Mouse (Mus musculus) c-Kit-negative CD71-positive TER-119-positive erythroid progenitor cells, embryonic 14.5 days (primary cell): Measurements from ENCODE around the gene Zfp367.

Experiments
- DNase-seq: peaks from one replicate; pipeline ENCODE4 v3.0.0-alpha.2; 2013; ENCODE audit warnings: low read depth, low spot score

The Zfp367 gene

GRCm38 (mm10) chr13:64153083-64153682 is at the start of gene Zfp367:
TSS of gene Zfp367 (minus strand) at chr13:64153202.
- DNase-seq = peak; percentile 93

DNA sequence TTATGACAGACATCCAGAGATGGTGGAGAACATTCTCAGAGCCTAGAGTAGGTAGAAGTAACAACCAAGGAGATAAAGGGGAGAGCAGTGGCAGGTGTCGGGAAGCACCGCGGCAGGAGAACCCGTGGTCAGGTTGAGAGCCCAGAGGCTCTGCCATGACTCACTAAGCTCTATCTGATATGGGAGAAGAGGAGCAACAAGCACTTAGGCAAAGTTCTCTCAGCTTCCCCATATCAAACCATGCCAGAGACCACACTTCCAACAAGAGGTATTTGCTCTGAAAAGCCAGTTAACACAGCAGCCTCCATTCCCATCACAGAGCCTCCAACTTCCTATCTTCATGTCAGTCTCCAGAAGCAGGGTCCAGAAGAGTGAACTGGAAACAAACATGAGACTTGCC is 47.9 kb upstream of the Zfp367 start:
- DNase-seq = no peak

DNA sequence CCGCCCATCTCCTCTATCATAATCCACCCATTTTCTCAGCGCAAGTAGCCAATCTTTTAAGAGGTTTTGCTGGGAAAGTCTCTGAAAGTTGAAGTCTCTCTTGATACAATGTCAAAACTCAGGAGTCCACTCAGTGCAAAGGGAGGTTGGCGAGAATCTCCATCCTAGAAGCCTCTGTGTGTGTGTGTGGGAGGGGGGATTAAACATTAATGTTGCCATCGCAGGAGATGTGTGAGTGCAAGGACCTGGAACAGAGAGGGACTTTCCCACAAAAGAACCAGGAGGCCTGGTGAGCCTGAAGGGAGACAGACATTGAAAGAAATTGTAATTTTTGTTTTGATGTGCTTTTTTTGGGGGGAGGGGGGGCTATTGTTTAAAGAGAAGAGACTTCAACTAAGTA is 45.3 kb upstream of the Zfp367 start:
- no peak for DNase-seq

DNA sequence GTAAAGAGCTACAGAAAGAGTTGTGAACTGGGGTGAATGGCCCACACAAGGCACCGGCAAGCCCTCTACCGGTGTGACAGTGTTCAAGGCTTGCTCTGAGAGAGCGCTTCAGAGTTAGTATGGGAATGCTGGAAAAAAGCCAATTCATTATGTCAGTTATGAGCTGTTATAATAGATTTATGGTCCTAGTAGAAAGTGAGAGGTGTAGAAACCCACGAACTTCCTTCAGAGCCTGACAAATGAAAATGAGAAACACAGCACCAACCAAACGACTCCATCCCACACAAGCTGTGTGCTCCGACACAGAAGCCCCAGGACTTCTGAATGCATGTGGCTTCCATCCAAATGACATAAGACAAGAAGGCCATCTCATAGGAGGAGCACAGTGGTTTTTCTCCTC is 44.9 kb upstream of the Zfp367 start:
- DNase-seq = no peak

GRCm38 (mm10) chr13:64187065-64187464 is 34.1 kb upstream of the Zfp367 start:
- DNase-seq = no peak

DNA sequence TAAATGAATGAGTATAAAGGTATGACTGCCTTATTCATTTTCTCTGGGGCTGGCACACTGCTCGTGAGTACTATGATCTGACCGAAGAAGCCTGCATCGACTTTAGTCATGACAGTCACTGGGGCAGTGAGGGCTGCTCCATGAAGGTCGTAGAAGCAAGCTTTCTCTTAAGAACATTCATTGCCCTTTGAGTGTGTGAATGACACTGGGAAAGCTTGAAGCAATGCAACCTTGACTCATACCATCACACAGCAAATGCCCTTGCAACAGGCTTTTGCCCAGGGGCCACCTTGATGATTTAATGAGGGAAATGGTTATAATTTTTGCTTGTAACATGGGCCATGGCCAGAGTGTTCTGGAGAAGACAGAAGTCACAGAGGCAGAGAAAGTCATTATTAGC is 33.5 kb upstream of the Zfp367 start:
- no peak for DNase-seq

GRCm38 (mm10) chr13:64185586-64185985 is 32.6 kb upstream of the Zfp367 start:
- DNase-seq = no peak

DNA sequence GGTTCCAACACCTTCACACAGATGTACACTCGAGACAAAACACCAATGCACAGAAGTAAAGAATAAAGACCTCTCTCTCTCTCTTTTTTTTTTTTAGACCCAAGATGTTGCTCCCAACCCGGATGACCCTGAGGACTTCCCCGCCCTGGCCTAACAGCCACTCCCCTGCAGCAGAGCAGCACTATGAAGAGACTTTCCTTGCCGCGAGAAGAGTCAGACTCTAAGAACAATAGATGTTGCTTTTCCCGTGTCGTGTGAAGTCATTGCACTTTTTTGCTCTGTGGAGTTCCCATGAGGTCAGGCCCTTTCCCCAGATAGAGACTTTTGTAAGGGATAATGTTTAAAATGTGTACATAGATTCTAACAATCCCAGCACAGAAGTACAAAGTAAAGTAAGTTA is 32.2 kb upstream of the Zfp367 start:
- DNase-seq = no peak

DNA sequence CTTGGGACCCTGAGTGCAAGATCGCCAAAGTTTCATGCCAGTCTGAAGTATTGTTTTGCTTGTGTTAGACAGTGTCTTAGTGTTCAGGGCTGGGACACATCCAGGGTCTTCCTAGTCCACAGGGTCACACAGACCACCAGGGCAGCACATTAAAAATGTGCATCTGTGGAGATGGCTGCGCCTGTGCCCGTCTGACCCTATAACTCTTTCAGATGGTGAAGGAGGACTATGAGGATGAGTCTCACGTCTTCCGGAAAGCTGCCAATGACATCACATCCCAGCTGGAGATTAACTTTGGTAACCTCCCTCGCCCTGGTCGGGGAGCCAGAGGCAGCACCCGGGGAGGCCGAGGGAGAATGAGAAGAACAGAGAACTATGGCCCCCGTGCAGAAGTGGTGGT is 31.4 kb upstream of the Zfp367 start:
- no peak for DNase-seq

DNA sequence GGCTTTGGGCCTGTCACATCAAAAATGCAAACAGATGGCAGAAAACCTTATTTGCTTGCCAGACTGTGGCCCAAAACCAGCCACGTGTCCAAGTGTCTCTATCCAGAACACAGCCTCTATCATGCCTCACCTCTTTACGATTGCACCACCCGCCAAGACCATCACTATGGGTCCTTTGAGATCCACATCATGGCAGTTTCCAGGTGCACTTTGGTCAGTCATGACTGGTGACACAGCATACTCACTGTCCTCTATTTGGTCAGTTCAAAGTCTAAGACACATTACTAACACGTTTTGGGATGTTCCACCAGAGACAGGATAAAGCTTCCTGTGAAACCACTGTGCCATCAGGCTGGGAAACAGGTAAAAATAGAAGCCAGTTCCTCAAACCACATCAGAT is 30.6 kb upstream of the Zfp367 start:
- DNase-seq = no peak

DNA sequence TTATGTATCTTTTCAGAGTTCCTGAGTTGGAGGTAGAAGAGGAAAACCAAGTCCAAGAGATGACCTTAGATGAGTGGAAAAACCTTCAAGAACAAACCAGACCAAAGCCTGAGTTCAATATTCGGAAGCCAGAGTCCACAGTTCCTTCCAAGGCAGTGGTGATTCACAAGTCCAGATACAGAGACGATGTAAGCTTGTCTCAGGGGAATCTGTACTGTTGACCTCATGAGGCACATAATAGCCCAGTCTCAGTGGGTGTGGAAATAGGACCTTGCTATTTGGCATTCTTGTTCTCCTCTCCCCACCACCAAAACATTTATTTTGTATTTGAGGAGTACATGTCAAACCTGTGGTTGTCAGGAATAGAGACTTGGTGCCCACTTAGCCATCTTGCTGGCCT is 29.1 kb upstream of the Zfp367 start:
- DNase-seq = no peak

- DNase-seq = peak; percentile 28
These were observed 27.9 kb upstream of the Zfp367 start for GRCm38 (mm10) chr13:64180888-64181287.

DNA sequence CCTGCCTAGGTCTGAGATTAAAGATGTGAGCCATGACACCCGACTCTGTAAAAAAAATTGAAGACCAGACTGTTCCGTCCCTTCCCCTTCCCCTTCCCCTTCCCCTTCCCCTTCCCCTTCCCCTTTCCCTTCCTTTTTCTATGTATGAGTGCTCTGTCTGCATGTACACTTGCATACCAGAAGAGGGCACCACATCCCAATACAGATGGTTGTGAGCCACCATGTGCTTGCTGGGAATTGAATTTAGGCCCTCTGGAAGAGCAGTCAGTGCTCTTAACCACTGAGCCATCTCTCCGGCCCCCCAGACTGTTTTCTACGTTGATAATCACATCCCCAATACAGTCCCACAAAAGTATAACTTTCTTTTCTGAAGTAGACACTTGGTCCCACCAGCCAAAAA is 27.3 kb upstream of the Zfp367 start:
- DNase-seq = no peak

DNA sequence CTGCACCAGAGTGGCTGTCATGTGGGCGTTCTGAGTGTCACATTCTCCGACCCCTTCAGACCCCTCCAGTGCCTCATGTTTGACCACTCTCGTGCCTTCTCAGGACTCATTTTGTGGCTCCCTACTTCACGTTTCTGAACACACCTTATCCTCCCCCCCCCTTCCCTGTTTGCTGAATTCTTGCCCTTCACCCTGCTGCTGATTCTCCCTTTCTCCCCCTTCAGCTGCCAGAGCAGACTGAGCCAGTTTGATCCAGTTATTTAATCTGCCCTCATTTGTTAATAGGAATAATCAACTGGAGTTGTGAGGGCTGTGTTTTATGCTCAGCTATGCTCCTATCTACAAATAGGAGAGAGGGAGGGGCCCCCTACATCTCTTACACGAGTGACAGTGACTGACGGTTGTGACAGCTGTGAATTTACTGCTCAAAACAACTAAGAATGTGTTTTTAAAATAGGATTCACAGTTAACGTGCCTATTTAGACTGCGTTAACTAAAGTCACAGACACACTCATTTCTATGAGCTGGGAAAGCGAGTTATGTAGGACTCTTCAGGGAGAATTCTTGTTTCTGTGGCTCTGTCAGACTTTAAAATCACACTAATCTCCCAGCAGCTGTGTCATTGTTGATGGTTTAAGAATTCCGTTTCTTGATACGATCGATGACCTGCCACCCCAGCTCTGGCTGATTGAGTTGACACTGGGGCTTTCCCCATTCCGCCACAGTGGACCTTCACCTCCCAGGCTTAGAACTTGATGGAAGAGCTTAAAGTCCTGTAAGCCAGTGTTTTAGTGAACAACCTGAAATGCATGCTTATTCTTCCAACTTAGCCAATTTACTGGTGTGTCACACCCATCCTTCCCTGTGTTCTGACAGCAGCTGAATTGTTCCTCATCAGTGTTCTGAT is 26.0 kb upstream of the Zfp367 start:
- no peak for DNase-seq

GRCm38 (mm10) chr13:64178000-64178399 is 25.0 kb upstream of the Zfp367 start:
- DNase-seq = no peak

DNA sequence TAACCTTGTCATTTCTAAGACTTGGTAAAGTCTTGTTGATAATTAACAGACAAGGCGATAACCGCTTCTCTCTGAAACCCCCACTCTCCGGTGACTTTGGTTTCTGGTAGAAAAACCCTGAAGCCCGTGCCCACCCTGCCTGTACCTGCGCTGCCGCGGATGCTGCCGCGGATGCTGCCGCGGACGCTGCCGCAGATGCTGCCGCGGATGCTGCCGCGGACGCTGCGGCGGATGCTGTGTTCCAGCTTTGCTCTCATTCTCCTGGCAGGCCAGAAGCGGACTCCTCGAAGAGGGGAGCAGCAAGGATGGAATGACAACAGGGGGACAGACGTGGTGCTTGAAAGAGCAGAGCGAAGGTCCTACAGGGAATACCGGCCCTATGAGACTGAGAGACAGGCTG is 16.7 kb upstream of the Zfp367 start:
- no peak for DNase-seq

- no peak for DNase-seq
These were observed 10.2 kb upstream of the Zfp367 start for GRCm38 (mm10) chr13:64163147-64163715.

DNA sequence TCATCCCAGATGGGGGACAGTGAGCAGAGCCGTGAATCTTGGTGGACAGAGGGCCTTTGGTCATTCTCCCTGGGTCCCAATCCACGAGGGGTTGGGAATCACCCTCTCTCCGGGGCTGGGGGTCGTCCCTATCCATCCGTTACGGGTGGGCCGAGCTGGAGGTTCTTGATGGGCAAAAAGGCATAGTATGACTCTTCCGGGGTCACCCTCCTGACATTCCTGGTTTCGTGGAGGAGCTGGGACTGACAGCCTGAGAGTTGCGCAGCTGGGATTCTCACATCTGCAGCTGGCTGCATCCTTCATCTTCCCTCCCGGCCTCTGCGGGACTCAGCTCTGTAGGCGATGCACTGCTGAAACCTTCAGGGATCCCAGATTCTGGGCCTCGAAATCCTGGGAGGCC is 9.6 kb upstream of the Zfp367 start:
- no peak for DNase-seq

DNA sequence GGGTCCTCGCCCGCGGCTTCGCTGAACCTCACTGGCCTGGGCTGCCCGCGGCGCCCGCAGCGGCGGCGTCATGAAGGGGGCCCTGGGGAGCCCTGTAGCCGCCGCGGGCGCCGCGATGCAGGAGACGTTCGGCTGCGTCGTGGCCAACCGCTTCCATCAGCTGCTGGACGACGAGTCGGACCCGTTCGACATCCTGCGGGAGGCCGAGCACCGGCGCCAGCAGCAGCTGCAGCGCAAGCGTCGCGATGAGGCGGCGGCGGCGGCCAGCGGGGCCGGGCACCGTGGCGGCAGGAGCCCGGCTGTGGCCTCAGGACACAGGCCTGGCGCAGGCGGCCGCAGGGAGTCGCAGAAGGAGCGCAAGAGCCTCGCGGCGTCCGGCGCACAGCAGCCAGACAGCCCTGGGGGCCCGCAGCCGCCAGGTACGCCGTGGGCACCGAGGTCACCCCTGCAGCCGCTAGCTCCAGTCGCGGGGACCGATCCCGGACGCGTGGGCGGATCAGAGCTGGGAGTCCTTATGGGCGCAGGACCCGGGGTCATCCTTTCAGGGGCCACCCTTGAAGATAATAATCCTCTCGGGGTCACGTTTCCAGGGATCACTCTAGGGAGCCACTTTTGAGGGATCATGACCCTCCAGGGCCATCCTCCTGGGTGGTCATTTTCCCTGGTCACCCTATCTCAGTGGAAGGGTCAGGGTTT is 9.1 kb upstream of the Zfp367 start:
- DNase-seq = no peak

DNA sequence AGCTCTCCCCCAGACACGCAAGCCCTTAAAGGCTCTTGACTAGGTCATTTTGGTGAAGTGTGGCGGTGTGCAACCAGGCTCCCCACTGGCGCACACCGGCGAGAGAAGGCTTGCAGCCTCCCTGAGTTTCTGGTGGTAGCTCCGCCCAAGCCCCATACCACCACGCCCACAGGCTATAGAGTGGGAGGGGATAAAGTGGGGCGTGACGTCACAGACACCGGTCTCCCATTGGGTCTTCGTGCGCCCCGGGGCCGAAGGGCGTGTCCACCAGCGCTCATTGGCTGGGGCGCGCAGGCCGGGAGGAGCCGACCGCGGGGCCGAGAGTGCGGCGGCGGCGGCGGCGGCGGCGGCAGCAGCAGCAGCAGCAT is 8.5 kb upstream of the Zfp367 start, which contains the start of gene Habp4:
TSS of gene Habp4 (plus strand) at position 277 of the 368 bp plus-strand sequence.
- peak; percentile 97 for DNase-seq

DNA sequence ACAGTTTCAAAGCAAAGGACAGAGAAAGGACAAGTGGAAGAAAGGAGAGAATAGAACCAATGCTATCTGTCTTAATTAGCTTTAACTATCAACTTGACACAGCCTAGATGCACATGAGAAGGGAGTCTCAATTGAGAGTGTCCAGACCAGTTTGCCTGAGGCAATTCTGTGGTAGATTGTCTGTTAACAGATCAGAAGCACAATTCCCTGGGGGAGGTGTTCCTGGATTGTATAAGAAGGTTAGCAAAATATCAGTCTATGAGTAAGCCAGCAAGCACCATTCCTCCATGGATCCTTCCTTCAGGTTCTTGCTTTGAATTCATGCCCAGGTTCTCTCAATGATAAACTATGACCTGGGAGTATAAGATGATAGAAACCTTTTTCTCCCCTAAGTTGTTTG is 4.0 kb upstream of the Zfp367 start:
- no peak for DNase-seq

DNA sequence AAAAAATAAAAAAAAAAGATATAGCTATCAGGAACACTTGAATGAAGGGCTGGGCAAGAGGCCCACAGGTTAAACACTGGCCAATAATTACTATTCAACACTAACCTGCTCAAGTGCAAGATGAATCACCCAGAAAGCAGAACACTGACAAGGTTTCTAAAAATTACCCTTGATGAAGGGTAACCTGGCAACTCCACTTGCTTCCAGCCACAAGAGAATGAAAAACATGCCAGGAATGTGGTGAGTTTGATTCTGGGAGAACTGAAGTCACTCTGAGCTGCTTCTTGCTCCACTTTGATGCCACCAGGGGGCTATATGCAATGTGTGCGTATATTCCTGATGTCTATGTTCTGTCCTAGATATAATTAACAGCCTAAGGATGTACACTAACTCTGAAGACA is 2.2 kb upstream of the Zfp367 start:
- DNase-seq = no peak
